Mouse (Mus musculus) kidney, postnatal 0 days (tissue): Measurements from ENCODE around the gene Chst3. TPM values are rescaled to one million over a fixed set of nuclear protein-coding genes. Genes with fewer than 3 reads are reported as not detected.
A peak's percentile ranks its signal among the peaks of the same experiment; 100 is the strongest.
"Not testable (repeated sequence)": the region's sequence is repeated elsewhere in the genome, so short reads cannot be mapped to it uniquely, and the experiment has no call there.

Experiments
- ATAC-seq: fragments of 200-750 bp; cut with Nextera tagmentation; replicated peaks from 2 replicates; pipeline ENCODE4 v1.8.0; 2017; ENCODE audit warnings: low read depth, moderate number of reproducible peaks, moderate TSS enrichment, moderate library complexity; ENCODE audit not compliant: low FRiP score
- DNase-seq: peaks from one replicate; pipeline ENCODE4 v3.0.0-alpha.2; 2016; ENCODE audit warnings: low spot score
- H3K27ac ChIP-seq: fragments of 300-500 bp; sonication (generic); 2 replicates; pipeline ENCODE4 v1.5.1; 2014; ENCODE audit warnings: mild to moderate bottlenecking
- H3K27me3 ChIP-seq: fragments of 300-500 bp; sonication (generic); 2 replicates; pipeline ENCODE4 v1.6.1; 2014; ENCODE audit warnings: low read length, mixed read lengths; ENCODE audit not compliant: insufficient read depth
- H3K36me3 ChIP-seq: fragments of 300-500 bp; sonication (generic); 2 replicates; pipeline ENCODE4 v1.6.1; 2014; ENCODE audit warnings: low read length, mixed read lengths; ENCODE audit not compliant: insufficient read depth
- H3K4me1 ChIP-seq: fragments of 300-500 bp; sonication (generic); replicated peaks from 2 replicates; pipeline ENCODE4 v1.6.1; 2014; ENCODE audit warnings: antibody characterized with exemption, low read length, mixed read lengths; ENCODE audit not compliant: insufficient read depth
- H3K4me2 ChIP-seq: fragments of 300-500 bp; sonication (generic); 2 replicates; pipeline ENCODE4 v1.6.1; 2014; ENCODE audit warnings: mild to moderate bottlenecking, low read length, moderate library complexity, mixed read lengths
- H3K4me3 ChIP-seq: fragments of 300-500 bp; sonication (generic); replicated peaks from 2 replicates; pipeline ENCODE4 v1.5.1; 2014; ENCODE audit warnings: low read depth, low read length
- H3K9ac ChIP-seq: fragments of 300-500 bp; sonication (generic); 2 replicates; pipeline ENCODE4 v1.6.1; 2014; ENCODE audit warnings: low read depth, low read length
- H3K9me3 ChIP-seq: fragments of 300-500 bp; sonication (generic); replicated peaks from 2 replicates; pipeline ENCODE4 v1.6.1; 2016; ENCODE audit warnings: low read length, inconsistent platforms, mixed read lengths
- CTCF ChIP-seq: IDR thresholded peaks from 2 replicates; pipeline ENCODE4 v1.5.1; 2016; ENCODE audit warnings: antibody characterized with exemption, low read depth, mild to moderate bottlenecking, moderate library complexity
- WGBS: fragments of 180-500 bp; shearing (Covaris S2); extraction: QIAGEN DNeasy Blood & Tissue Kit; methylation state at CpG from one replicate; pipeline ENCODE4 v1.1.7; 2014; 5-methylcytosine and 5-hydroxymethylcytosine counted together
- polyA plus RNA-seq: library from polyadenylated mRNA; unstranded; fragments of >200 nt; fragmentation: Nextera tagmentation; extraction: Ambion mirVana; gene quantifications from 2 replicates; pipeline ENCODE4 v1.2.1, GENCODE M21; 2015

The Chst3 gene
- polyA plus RNA-seq, 1 experiment from 2014 or later = 0.87 TPM

DNA sequence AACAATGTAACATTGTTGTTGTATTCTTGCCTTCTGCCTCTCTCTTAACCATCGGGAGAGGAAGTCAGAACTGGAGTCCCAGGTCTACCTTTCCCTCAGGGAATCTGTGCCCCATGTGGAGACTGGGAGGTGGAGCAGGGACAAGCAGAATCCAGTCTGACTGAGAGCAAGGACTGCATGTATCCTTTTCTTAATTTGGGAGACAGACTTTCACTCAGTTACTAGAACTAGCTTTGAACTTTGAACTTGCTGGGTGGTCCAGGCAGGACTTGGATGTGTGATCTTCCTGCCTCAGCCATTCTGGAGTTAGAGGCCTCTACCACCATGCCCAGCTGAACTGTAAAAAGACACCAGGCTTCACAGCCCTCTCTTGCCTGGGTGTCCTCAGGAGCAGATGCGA is 5.5 kb upstream of the Chst3 start:
- WGBS = 74% methylated on average over 2 of the region's 2 CpGs
- H3K9ac ChIP-seq = no peak overlapping the region
- H3K9me3 ChIP-seq = no peaks in the 10 kb centered on the region
- no peak overlapping the region for H3K27ac ChIP-seq
- H3K27me3 ChIP-seq = no peaks in the 10 kb centered on the region
- no peak for ATAC-seq
- no peaks in the 10 kb centered on the region for H3K36me3 ChIP-seq
- no peak for DNase-seq
- no peak overlapping the region for H3K4me2 ChIP-seq
- no peak for TF ChIP-seq CTCF
- H3K4me3 ChIP-seq = no peak overlapping the region
- peaks cover 4% of the 10 kb centered on the region; the same call in 1 of the 2 replicates for H3K4me1 ChIP-seq

DNA sequence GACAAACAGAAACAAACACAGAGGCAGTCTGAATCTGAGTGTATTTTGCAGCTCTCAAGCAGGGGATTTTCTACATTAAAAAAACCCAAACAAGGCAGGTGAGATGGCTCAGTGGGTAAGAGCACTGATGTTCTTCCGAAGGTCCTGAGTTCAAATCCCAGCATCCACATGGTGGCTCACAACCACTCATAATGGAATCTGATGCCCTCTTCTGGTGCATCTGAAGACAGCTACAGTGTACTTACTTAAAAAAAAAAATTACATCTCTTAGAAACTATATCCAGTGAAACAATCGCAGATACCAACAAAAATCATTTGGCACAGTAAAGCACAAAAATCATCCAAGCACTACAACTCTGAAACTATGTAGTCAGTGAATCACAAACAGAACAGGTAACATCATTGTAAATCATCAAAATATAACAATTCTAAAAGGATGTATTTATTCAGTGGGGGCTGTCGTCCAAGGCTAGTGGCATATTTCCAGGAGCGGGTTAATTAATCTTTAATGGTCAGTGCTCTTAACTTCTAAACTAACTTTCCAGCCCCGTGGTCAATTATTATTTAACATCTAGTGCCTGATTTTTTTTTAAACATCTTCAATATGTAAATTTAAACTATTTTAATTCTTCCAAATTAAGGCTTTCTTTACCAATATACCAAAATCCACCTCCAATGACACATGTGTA is 2.7 kb upstream of the Chst3 start:
- not testable (repeated sequence) for H3K36me3 ChIP-seq, DNase-seq
- 70% methylated on average over 5 of the region's 5 CpGs for WGBS

DNA sequence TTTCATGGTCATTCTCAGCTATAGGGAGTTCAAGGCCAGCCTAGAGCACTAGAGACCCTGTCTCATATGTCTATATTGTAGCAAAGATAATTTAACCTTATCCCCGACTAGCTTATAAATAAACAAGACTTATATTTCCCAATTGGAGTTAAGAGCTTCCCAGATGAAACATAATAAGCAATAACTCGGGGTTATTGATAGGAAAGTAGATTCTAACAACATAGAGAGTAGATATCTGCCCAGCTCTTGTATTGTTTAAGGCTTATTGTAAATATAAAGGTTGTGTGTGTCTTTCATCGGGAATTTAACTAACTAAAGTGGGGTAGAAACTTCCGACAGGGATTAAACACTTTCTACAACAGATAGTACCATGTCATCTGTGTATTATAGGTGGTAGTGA is 1.5 kb upstream of the Chst3 start:
- no peak for TF ChIP-seq CTCF
- no peaks in the 10 kb centered on the region for H3K9me3 ChIP-seq
- no peaks in the 10 kb centered on the region for H3K27me3 ChIP-seq
- H3K4me1 ChIP-seq = peaks cover 6% of the 10 kb centered on the region; the same call in 1 of the 2 replicates
- no peaks in the 10 kb centered on the region for H3K36me3 ChIP-seq
- 83% methylated on average over 4 of the region's 4 CpGs for WGBS
- ATAC-seq (no peak), DNase-seq (no peak)
- no peak overlapping the region for H3K27ac ChIP-seq
- no peak overlapping the region for H3K9ac ChIP-seq
- no peak overlapping the region for H3K4me2 ChIP-seq
- H3K4me3 ChIP-seq = no peak overlapping the region

More for the DNA sequence above, 2.7 kb upstream of the Chst3 start:
- H3K9me3 ChIP-seq, ATAC-seq, H3K4me1 ChIP-seq, H3K27ac ChIP-seq, H3K9ac ChIP-seq, H3K4me2 ChIP-seq, H3K27me3 ChIP-seq, H3K4me3 ChIP-seq: not testable (repeated sequence)
- TF ChIP-seq CTCF = 0 out of 2 replicates have a peak, but pooled peaks have one; percentile 20

DNA sequence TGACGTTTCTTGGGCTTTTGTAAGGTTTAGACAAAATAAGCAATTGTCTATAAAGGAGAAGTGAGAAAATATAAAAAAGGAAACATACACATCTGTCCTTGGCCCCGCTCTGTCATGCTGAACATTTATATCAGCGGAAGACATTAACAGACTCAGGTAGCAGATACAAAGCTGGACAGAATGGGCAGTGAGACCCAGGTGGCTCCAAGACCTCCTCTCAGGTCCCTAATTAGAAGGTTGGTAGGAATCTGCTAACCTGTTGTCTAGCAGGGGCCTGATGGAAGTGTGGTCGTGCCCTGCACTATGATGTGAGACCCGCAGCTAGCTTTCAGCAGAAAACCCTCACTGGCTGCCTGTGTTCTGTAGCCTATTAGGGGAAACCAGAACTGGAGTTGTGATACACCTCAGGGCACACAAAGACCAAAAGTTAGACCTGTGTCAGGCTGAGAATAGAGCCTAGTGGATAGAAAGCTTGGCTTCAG is 1.0 kb upstream of the Chst3 start:
- 80% methylated on average over 5 of the region's 5 CpGs for WGBS
- H3K4me3 ChIP-seq = no peak overlapping the region
- H3K36me3 ChIP-seq = no peaks in the 10 kb centered on the region
- H3K27ac ChIP-seq = no peak overlapping the region
- peaks cover 9% of the 10 kb centered on the region; the same call in 1 of the 2 replicates for H3K4me1 ChIP-seq
- ATAC-seq = no peak
- TF ChIP-seq CTCF = no peak
- no peak overlapping the region for H3K4me2 ChIP-seq
- no peaks in the 10 kb centered on the region for H3K9me3 ChIP-seq
- no peak overlapping the region for H3K9ac ChIP-seq
- DNase-seq = no peak
- H3K27me3 ChIP-seq = no peaks in the 10 kb centered on the region

DNA sequence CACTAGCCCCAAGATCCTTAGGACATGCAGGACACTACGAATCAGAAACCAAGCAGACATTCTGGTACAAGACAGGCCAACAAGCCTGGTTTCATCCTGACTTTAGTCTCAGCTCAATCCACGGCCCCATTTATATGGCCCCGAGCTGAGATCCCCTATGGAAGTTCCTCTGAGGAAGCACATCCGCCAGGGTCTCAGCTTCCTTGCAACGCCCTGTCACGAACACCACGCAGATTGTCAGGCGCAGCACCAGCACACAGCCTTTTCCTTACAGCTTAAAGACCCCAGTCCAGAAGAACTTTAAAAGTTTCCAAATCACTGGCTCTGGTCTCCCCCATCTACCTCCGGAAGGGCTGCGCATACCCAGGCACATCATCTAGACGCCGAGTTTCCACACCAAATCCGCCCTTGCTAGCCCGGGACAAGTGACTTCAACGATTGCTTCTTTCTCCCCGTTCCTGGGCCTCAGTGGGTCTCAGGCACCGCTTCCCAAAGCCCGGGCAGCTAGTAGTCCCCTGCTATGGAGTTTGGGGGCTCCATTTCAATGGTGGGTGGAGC is 948 bp downstream of the Chst3 start:
- Histone ChIP-seq H3K9me3 (no peaks in the 10 kb centered on the region), H3K4me3 (peak overlapping the region; percentile 67), H3K27me3 (no peaks in the 10 kb centered on the region), H3K4me1 (peaks cover 13% of the 10 kb centered on the region; the same call in 1 of the 2 replicates), H3K9ac (peak overlapping the region; percentile 57), H3K36me3 (no peaks in the 10 kb centered on the region), H3K27ac (0 out of 2 replicates have a peak overlapping the region, but pooled peaks have one; percentile 48), H3K4me2 (peak overlapping the region; percentile 88)
- WGBS = 8% methylated on average over 18 of the region's 18 CpGs
- no peak for TF ChIP-seq CTCF
- no peak for ATAC-seq
- DNase-seq = peak; percentile 28

DNA sequence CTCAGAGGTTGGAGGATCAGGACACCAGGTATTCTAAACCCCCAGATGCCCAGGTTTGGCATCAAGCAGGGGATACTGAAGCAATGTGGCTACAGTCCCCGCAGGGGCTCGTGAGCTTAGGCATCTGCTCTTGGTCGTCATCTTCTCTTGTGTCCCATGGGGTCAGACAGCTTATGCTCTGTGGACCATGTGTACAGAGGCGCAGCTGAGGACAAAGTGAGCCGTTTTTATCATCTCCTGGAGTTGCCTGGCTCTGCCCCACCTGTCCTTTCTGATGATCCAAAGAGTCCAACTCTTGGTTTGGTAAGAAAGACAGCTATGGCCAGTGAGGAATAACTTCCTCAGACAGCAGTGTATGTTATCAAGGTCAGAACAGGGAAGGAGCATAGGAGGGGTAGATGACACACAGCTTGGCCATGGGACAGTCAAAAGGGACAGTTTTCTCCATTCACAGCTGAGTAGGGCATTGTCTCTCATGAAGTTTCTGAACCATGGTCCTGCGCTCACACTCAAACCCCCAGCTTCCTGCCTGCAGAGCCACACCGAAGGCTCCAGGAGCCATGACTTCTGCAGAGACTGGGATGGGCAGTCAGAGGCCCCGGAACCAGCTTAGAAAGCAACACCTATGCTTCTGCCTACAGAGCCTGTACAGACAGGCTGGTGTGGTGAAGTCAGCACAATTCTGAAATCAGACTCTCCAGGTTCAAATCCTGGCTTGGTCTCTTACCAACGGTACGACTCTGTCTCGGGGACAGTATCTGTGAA is 2.5 kb downstream of the Chst3 start:
- no peak overlapping the region for H3K4me2 ChIP-seq
- TF ChIP-seq CTCF = no peak

More for the DNA sequence above, 2.5 kb downstream of the Chst3 start:
- DNase-seq (no peak), ATAC-seq (no peak)
- Histone ChIP-seq H3K36me3 (no peaks in the 10 kb centered on the region), H3K27me3 (no peaks in the 10 kb centered on the region), H3K4me3 (no peak overlapping the region), H3K9ac (no peak overlapping the region), H3K9me3 (no peaks in the 10 kb centered on the region), H3K27ac (no peak overlapping the region), H3K4me1 (peaks cover 21% of the 10 kb centered on the region)
- WGBS = 89% methylated on average over 11 of the region's 11 CpGs
